ENCODE assay signal across 8 mouse cellular contexts in the genomic region with DNA sequence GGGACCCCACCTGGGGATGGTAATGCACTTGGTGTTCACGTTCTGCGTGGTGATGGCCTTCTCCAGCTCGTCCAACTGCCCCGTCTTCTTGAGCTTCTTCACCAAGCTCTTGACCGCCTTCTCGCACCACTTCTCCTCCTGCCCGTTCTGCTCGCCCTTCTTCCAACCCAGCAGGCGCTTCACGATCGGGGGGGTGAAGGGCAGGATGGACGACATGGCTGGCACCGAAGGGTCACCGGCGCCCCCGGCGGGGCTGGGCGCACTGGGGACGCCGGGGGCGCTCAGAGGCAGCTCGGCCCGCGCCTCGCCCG. TPM values are rescaled to one million over a fixed set of nuclear protein-coding genes. Genes with fewer than 3 reads are reported as not detected.
DNase-seq lines count a peak whose midpoint lies in the region; ATAC-seq and TF ChIP-seq lines count a peak whose summit lies in the region.

No protein-coding gene starts in this region.

- TF ChIP-seq POLR2A in cortical plate, adult 2 months (IDR thresholded peaks at IDR 0.05; ENCODE audit: extremely low read depth, insufficient read depth, low read length): no peak

- peaks cover 11% of the 10 kb centered on the region for H3K4me1 ChIP-seq in cortical plate, adult 2 months (ENCODE audit: control insufficient read depth, insufficient read depth, low read length)
- peaks cover 29% of the 10 kb centered on the region for H3K4me1 ChIP-seq in hindbrain, postnatal 0 days (ENCODE audit: insufficient read depth, low read length)

- intact Hi-C loops in left cerebral cortex, adult 2 months (cut with DNase I): loop anchor here (1.0 to 5.0 kb wide), 6 partner anchors 23 to 625 kb away; no protein-coding TSS in a partner anchor
- intact Hi-C loops in left cerebral cortex, postnatal 36 days (cut with DNase I): loop anchor here (5.0 to 10.0 kb wide), 3 partner anchors 80 to 623 kb away; no protein-coding TSS in a partner anchor

- peak overlapping the region; percentile 67 for H3K9ac ChIP-seq in hindbrain, postnatal 0 days (replicated peaks; ENCODE audit: low read length)

- no peak for ATAC-seq in hindbrain, postnatal 0 days

- peak overlapping the region; percentile 95 for H3K27ac ChIP-seq in left cerebral cortex, adult 2 months
- H3K27ac ChIP-seq in cortical plate, adult 2 months (ENCODE audit: insufficient read depth, low read length): peak overlapping the region; percentile 88
- peak overlapping the region; percentile 83 for H3K27ac ChIP-seq in hindbrain, postnatal 0 days

- DNase-seq in left cerebral cortex, adult 2 months (ENCODE audit: extremely low spot score in 1 of 2, low spot score in 2 of 2): no peak
- DNase-seq in left cerebral cortex, postnatal 36 days (ENCODE audit: low spot score in 2 of 2): no peak
- no peak for DNase-seq in hindbrain, postnatal 0 days (ENCODE audit: low spot score)
- peak; percentile 62 for DNase-seq in naive thymus-derived CD4-positive, alpha-beta T cell, adult 2 months (ENCODE audit: low read depth)
- DNase-seq in cerebellum, adult 9-10 months: no peak
- DNase-seq in embryo, embryonic 11 days: no peak
- DNase-seq in testis, postnatal 14 days (ENCODE audit: low spot score): no peak

- H3K27me3 ChIP-seq in hindbrain, postnatal 0 days (ENCODE audit: insufficient read depth, low read length): no peaks in the 10 kb centered on the region

- peak overlapping the region; percentile 92 for H3K4me3 ChIP-seq in left cerebral cortex, adult 2 months
- H3K4me3 ChIP-seq in cortical plate, adult 2 months (ENCODE audit: insufficient read depth, low read length): peak overlapping the region; percentile 84
- H3K4me3 ChIP-seq in hindbrain, postnatal 0 days (ENCODE audit: low read length): peak overlapping the region; percentile 63

- under 1% methylated on average over 20 of the region's 26 CpGs for WGBS in hindbrain, postnatal 0 days

- H3K36me3 ChIP-seq in hindbrain, postnatal 0 days (ENCODE audit: insufficient read depth, low read length): no peaks in the 10 kb centered on the region

- no peak for TF ChIP-seq CTCF in left cerebral cortex, adult 2 months (IDR thresholded peaks at IDR 0.05)
- no peak for TF ChIP-seq CTCF in cortical plate, adult 2 months (IDR thresholded peaks at IDR 0.05; ENCODE audit: extremely low read depth, insufficient read depth, low read length)
- TF ChIP-seq CTCF in hindbrain, postnatal 0 days (IDR thresholded peaks at IDR 0.05; ENCODE audit: low read depth): no peak

- peak overlapping the region; percentile 100 for H3K4me2 ChIP-seq in hindbrain, postnatal 0 days (ENCODE audit: low read depth, low read length)

- no peaks in the 10 kb centered on the region for H3K9me3 ChIP-seq in hindbrain, postnatal 0 days (ENCODE audit: low read length)

RNA-seq across cellular contexts. Expression of a gene that starts 0.4 kb away (rescaled TPM):
- 10 to 100 TPM; 60.0 to 69.0 TPM for total RNA-seq in left cerebral cortex, adult 2 months (2021)
- 10 to 100 TPM; 45.2 to 71.2 TPM for total RNA-seq in left cerebral cortex, postnatal 36 days (2021)
- 40.3 and 46.8 TPM in 2 replicates for polyA plus RNA-seq in cortical plate, adult 2 months (2012; rRNA removed)
- total RNA-seq in hindbrain, postnatal 0 days (2014; rRNA removed): 26.5 and 34.0 TPM in 2 replicates
- polyA plus RNA-seq in hindbrain, postnatal 0 days (2015; fragmentation: Nextera tagmentation; extraction: Ambion mirVana): 7.2 and 7.5 TPM in 2 replicates
